Mouse (Mus musculus) heart, embryonic 16.5 days (tissue): ENCODE data around the gene Hist1h4c. TPM values are rescaled to one million over a fixed set of nuclear protein-coding genes. Genes with fewer than 3 reads are reported as not detected.

ENCODE experiments used
- ATAC-seq: fragments of 200-750 bp; cut with Nextera tagmentation; replicated peaks from 2 replicates; pipeline ENCODE4 v1.8.0; 2017; ENCODE audit warnings: moderate number of reproducible peaks; ENCODE audit not compliant: insufficient read depth, low FRiP score; ENCODE audit errors: extremely low read depth
- H3K27ac ChIP-seq: fragments of 300-500 bp; sonication (generic); 2 replicates; pipeline ENCODE4 v1.5.1; 2014; ENCODE audit warnings: mild to moderate bottlenecking, low read length, control low read depth, moderate library complexity
- H3K27me3 ChIP-seq: fragments of 300-500 bp; sonication (generic); 2 replicates; pipeline ENCODE4 v1.6.1; 2014; ENCODE audit warnings: low read length, mixed read lengths; ENCODE audit not compliant: control insufficient read depth, insufficient read depth
- H3K36me3 ChIP-seq: fragments of 300-500 bp; sonication (generic); 2 replicates; pipeline ENCODE4 v1.6.1; 2014; ENCODE audit not compliant: control insufficient read depth, insufficient read depth
- H3K4me1 ChIP-seq: fragments of 300-500 bp; sonication (generic); 2 replicates; pipeline ENCODE4 v1.6.1; 2014; ENCODE audit warnings: low read length, mixed read lengths; ENCODE audit not compliant: control insufficient read depth, insufficient read depth
- H3K4me2 ChIP-seq: fragments of 300-500 bp; sonication (generic); 2 replicates; pipeline ENCODE4 v1.6.1; 2014; ENCODE audit warnings: low read depth, mild to moderate bottlenecking, control low read depth, low read length
- H3K4me3 ChIP-seq: fragments of 300-500 bp; sonication (generic); 2 replicates; pipeline ENCODE4 v1.5.1; 2014; ENCODE audit warnings: mild to moderate bottlenecking, control low read depth, low read length
- H3K9ac ChIP-seq: fragments of 300-500 bp; sonication (generic); 2 replicates; pipeline ENCODE4 v1.6.1; 2014; ENCODE audit warnings: low read length, control low read depth
- H3K9me3 ChIP-seq: fragments of 300-500 bp; sonication (generic); replicated peaks from 2 replicates; pipeline ENCODE4 v1.6.1; 2016; ENCODE audit warnings: low read length; ENCODE audit not compliant: control insufficient read depth
- WGBS: fragments of 180-500 bp; shearing (Covaris S2); extraction: QIAGEN DNeasy Blood & Tissue Kit; methylation state at CpG from one replicate; pipeline ENCODE4 v1.1.7; 2014; 5-methylcytosine and 5-hydroxymethylcytosine counted together
- polyA plus RNA-seq: library from polyadenylated mRNA; unstranded; fragments of >200 nt; fragmentation: Nextera tagmentation; extraction: Ambion mirVana; gene quantifications from 2 replicates; pipeline ENCODE4 v1.2.1, GENCODE M21; 2015

Gene Hist1h4c
- polyA plus RNA-seq, 1 experiment from 2014 or later = 1.9 TPM

DNA sequence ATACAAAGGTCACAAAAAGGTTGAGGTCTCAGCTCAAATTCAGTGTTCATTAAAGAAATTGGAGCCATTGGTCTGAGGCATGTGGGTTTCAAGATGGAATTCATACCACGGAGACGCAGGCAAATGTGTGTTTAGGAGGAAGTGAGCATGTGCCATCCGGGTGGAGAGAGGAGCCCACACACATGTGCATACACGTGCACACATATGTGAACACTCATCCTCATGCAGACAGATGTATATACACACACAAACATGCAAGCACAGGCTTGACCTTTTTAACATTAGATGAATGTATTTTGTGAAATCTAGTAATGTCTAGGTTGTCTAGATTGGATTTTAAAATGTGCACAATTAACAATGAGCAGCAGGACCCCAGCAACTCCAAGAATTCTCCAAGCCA lies 4.0 kb upstream of the Hist1h4c start:
- WGBS = 66% methylated on average over 4 of the region's 4 CpGs
- Histone ChIP-seq H3K27ac (no peak overlapping the region), H3K4me1 (peaks cover 6% of the 10 kb centered on the region; the same call in 1 of the 2 replicates)

DNA sequence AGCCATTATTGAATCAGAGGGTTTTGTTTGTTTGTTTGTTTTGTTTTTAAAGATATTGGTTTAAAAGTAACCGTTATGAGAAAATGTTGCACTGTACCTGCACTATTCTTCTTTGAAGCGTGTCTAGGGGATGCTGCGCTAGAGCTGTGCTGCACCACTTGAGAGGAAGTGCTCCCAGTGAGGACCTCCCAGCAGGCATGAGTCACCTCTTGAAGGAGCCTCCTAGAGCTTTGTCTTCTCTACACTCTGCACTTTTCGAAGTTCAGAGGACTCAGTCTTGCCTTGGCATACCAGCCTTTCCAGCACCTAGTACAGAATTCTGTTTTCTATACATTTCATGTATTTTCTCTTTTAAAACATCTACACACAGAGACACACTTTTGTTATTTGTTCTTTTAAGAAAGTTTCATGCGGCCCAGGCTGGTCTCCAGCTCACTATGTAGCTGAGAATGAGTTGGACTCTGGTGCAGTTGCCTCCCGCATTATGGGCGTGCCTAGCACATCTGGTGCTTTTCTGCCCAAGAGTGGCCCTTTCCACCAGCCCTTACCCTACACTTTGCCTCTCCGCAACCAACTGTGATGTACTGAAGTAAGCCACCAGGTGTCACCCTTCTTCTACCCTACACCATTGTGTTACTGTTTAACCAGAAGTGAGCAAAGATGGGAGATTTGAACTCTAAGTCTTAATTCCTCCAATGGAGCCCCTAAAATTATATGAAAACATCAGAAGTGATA lies 2.7 kb upstream of the Hist1h4c start:
- H3K27me3 ChIP-seq = no peaks in the 10 kb centered on the region
- H3K4me1 ChIP-seq = peaks cover 6% of the 10 kb centered on the region; the same call in 1 of the 2 replicates
- H3K4me2 ChIP-seq = no peak overlapping the region
- H3K4me3 ChIP-seq = no peak overlapping the region
- H3K9me3 ChIP-seq = no peaks in the 10 kb centered on the region
- H3K27ac ChIP-seq = no peak overlapping the region
- WGBS = 15% methylated on average over 8 of the region's 8 CpGs
- H3K36me3 ChIP-seq = no peaks in the 10 kb centered on the region
- ATAC-seq = peak; percentile 35; the same call in 1 of the 2 replicates
- no peak overlapping the region for H3K9ac ChIP-seq

More for the DNA sequence above, 4.0 kb upstream of the Hist1h4c start:
- Histone ChIP-seq H3K4me2 (no peak overlapping the region), H3K36me3 (no peaks in the 10 kb centered on the region), H3K4me3 (no peak overlapping the region), H3K9me3 (no peaks in the 10 kb centered on the region), H3K27me3 (no peaks in the 10 kb centered on the region), H3K9ac (no peak overlapping the region)
- ATAC-seq = no peak

DNA sequence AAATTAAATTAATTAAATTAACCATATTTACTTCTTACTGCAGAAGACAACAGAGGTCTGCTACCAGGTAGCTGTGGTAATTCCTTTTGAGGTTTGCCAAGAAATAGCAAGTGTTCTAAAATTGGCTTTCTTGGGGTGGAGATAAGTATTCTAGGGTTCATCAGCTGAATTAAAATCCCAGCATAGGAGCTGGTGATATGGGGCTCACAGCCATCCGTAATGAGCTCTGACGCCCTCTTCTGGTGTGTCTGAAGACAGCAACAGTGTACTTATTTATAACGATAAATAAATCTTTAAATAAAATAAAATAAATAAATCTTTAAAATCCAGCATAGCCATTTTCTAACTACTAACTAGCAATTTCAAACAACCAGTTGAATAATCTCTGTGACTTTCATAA lies 1.5 kb upstream of the Hist1h4c start:
- Histone ChIP-seq H3K4me1 (peaks cover 6% of the 10 kb centered on the region; the same call in 1 of the 2 replicates), H3K9ac (no peak overlapping the region), H3K4me2 (no peak overlapping the region), H3K36me3 (no peaks in the 10 kb centered on the region), H3K27me3 (no peaks in the 10 kb centered on the region), H3K9me3 (no peaks in the 10 kb centered on the region), H3K4me3 (no peak overlapping the region), H3K27ac (no peak overlapping the region)
- no peak for ATAC-seq
- WGBS = 61% methylated on average over 3 of the region's 3 CpGs

DNA sequence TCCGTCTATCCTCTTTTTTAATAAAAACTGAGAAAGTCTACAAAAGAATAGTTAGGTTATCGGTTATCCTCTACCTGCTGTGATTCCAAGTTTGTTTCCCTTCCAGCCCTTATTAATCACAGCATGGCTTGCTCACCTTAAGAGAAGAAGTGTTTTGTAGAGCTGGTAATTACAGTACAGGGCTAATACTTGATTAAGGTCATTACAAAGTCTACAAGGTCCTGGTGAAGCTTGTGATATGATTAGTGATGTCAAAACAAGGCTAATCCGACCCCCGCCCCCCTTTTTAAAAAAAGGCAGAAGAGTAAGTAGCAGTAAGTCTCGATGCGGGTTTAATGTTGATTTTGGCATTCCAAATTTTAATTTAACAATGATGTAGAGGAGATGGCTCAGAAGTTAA lies 742 bp upstream of the Hist1h4c start:
- no peak overlapping the region for H3K4me3 ChIP-seq
- H3K9me3 ChIP-seq = no peaks in the 10 kb centered on the region
- 67% methylated on average over 6 of the region's 6 CpGs for WGBS
- H3K27ac ChIP-seq = peak overlapping the region; percentile 71
- H3K4me1 ChIP-seq = peaks cover 6% of the 10 kb centered on the region; the same call in 1 of the 2 replicates
- peak overlapping the region; percentile 85 for H3K4me2 ChIP-seq
- H3K36me3 ChIP-seq = no peaks in the 10 kb centered on the region
- no peaks in the 10 kb centered on the region for H3K27me3 ChIP-seq
- ATAC-seq = no peak
- peak overlapping the region; percentile 37; the same call in 1 of the 2 replicates for H3K9ac ChIP-seq

DNA sequence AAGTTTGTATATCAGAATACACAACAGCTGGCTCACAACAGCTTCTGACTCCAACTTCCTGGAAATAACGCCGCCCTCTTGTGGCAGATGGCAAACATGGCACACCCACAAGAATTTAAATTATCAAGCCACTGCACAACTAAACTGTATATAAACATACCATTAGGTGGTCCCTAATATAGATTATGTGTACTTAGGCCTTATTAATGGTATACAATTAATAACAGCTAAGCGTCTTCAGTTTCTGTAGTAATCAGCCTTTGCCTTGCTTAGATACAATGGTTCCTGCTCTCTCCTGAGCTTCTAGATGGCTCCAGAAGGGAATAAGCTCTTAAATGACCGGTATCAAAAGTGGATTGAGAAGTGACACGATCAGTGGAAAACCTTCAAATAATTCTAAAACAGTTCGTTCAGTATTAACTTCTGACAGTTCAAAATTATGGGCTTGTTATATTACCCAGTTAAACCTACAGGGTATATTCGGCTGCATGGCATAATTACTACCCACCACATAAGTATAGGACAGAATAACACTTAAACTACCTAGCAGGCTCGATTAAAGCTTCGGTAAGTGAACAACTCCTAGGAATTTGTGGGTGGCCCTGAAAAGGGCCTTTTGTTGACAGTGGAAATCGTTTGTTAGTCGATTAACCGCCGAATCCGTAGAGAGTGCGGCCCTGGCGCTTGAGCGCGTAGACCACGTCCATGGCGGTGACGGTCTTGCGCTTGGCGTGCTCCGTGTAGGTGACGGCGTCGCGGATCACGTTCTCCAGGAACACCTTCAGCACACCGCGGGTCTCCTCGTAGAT lies 559 bp downstream of the Hist1h4c start:
- Histone ChIP-seq H3K9me3 (no peaks in the 10 kb centered on the region), H3K36me3 (no peaks in the 10 kb centered on the region), H3K27me3 (no peaks in the 10 kb centered on the region), H3K4me3 (peak overlapping the region; percentile 59), H3K4me1 (peaks cover 6% of the 10 kb centered on the region; the same call in 1 of the 2 replicates), H3K9ac (peak overlapping the region; percentile 68), H3K4me2 (peak overlapping the region; percentile 85), H3K27ac (peak overlapping the region; percentile 92)
- peak; percentile 12 for ATAC-seq
- 1% methylated on average over 23 of the region's 32 CpGs for WGBS

DNA sequence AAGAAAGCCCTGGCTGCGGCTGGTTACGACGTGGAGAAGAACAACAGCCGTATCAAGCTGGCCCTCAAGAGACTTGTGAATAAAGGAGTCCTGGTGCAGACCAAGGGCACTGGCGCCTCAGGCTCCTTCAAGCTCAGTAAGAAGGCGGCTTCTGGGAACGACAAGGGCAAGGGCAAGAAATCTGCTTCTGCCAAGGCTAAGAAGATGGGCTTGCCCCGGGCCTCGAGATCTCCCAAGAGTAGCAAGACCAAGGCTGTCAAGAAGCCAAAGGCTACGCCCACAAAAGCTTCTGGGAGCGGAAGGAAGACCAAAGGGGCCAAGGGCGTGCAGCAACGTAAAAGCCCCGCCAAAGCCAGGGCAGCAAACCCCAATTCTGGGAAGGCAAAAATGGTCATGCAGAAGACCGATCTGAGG lies 2.2 kb downstream of the Hist1h4c start:
- ATAC-seq = no peak
- H3K9ac ChIP-seq = no peak overlapping the region
- H3K4me3 ChIP-seq = no peak overlapping the region
- peaks cover 6% of the 10 kb centered on the region; the same call in 1 of the 2 replicates for H3K4me1 ChIP-seq
- no peaks in the 10 kb centered on the region for H3K9me3 ChIP-seq
- peak overlapping the region; percentile 29 for H3K4me2 ChIP-seq
- 49% methylated on average over 15 of the region's 15 CpGs for WGBS
- no peaks in the 10 kb centered on the region for H3K36me3 ChIP-seq
- H3K27me3 ChIP-seq = no peaks in the 10 kb centered on the region
- 0 out of 2 replicates have a peak overlapping the region, but pooled peaks have one; percentile 5 for H3K27ac ChIP-seq

DNA sequence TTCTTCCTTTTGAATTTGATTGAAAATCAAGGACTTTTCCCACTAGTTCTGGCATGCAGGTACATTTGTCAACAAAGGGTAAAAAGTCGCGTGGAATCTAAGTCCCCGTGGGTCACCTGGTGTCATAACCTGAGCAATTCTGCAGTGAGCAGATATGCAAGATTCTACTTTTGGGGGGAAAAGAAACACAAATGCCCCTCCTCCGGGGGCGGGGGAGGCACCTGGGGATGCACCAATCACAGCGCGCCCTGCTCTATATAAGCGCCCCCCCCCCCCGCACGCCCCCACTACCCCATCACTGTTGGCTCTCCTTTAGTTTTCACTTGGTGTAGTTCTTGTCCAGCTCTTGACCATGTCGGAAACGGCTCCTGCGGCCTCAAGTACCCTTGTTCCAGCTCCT lies 2.7 kb downstream of the Hist1h4c start, which contains the start of gene Hist1h1t:
TSS of gene Hist1h1t (plus strand) at position 301 of the 400 bp plus-strand sequence.
- Histone ChIP-seq H3K4me1 (peaks cover 6% of the 10 kb centered on the region; the same call in 1 of the 2 replicates), H3K4me3 (no peak within 1 kb of the TSS)
- WGBS = 48% methylated on average over 13 of the region's 13 CpGs

DNA sequence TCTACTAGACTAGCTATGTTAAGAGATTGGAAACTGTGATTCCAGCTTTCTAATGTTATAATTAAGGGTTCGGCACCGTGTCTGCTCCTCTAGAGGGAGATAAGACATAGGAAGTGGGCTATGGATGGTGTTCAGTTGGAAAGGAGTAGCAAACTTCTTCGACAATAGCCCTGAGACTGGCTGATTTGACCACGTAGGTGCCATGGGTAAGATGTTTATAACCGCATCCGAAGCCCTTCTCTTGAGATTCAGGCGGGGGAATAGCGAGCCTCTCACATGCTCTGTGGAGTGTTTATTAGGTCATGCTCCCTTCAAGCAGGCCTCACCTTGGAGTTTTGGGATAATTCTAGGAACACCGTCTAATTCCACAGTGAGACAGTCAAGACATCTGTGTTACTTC lies 3.3 kb downstream of the Hist1h4c start:
- Histone ChIP-seq H3K4me1 (peaks cover 6% of the 10 kb centered on the region; the same call in 1 of the 2 replicates), H3K9ac (no peak overlapping the region), H3K36me3 (no peaks in the 10 kb centered on the region), H3K9me3 (no peaks in the 10 kb centered on the region), H3K27ac (no peak overlapping the region), H3K4me3 (no peak overlapping the region), H3K27me3 (no peaks in the 10 kb centered on the region), H3K4me2 (no peak overlapping the region)
- ATAC-seq = no peak
- 90% methylated on average over 9 of the region's 9 CpGs for WGBS

More for the DNA sequence above, 2.7 kb downstream of the Hist1h4c start, which contains the start of gene Hist1h1t:
- Histone ChIP-seq H3K27ac (0 out of 2 replicates have a peak within 1 kb of the TSS, but pooled peaks have one; percentile 5), H3K9me3 (no peaks in the 10 kb centered on the region), H3K9ac (no peak within 1 kb of the TSS), H3K4me2 (peak within 1 kb of the TSS; percentile 29), H3K27me3 (no peaks in the 10 kb centered on the region), H3K36me3 (no peaks in the 10 kb centered on the region)
- ATAC-seq = no peak
